Mouse (Mus musculus): Measurements from ENCODE around the gene Slit1.

The Slit1 gene

GRCm38 (mm10) chr19:41685453-41686086, 57.9 kb downstream of the Slit1 start:
- DNase-seq = no peak

- no peak for DNase-seq
These were observed 58.6 kb downstream of the Slit1 start for GRCm38 (mm10) chr19:41684874-41685273.

- DNase-seq = no peak
These were observed 59.5 kb downstream of the Slit1 start for GRCm38 (mm10) chr19:41683951-41684350.

GRCm38 (mm10) chr19:41680267-41680666, 63.2 kb downstream of the Slit1 start:
- DNase-seq = no peak

GRCm38 (mm10) chr19:41679028-41679427, 64.4 kb downstream of the Slit1 start:
- no peak for DNase-seq

- DNase-seq = no peak
These were observed 65.9 kb downstream of the Slit1 start for GRCm38 (mm10) chr19:41677575-41677974.

- no peak for DNase-seq
These were observed 67.9 kb downstream of the Slit1 start for GRCm38 (mm10) chr19:41675583-41675982.

GRCm38 (mm10) chr19:41674366-41674765, 69.1 kb downstream of the Slit1 start:
- DNase-seq = no peak

- DNase-seq = no peak
These were observed 70.6 kb downstream of the Slit1 start for GRCm38 (mm10) chr19:41672836-41673235.

GRCm38 (mm10) chr19:41670931-41671330, 72.5 kb downstream of the Slit1 start:
- DNase-seq = no peak

- no peak for DNase-seq
These were observed 73.0 kb downstream of the Slit1 start for GRCm38 (mm10) chr19:41670473-41670872.

GRCm38 (mm10) chr19:41669747-41670342, 73.6 kb downstream of the Slit1 start:
- DNase-seq = no peak

- no peak for DNase-seq
These were observed 75.9 kb downstream of the Slit1 start for GRCm38 (mm10) chr19:41667591-41667990.

GRCm38 (mm10) chr19:41665941-41666340, 77.5 kb downstream of the Slit1 start:
- DNase-seq = no peak

- no peak for DNase-seq
These were observed 79.8 kb downstream of the Slit1 start for GRCm38 (mm10) chr19:41663506-41664242.

GRCm38 (mm10) chr19:41661466-41661865, 82.0 kb downstream of the Slit1 start:
- DNase-seq = no peak

- DNase-seq = peak in 1 of 2 experiments; percentile 41
These were observed 82.5 kb downstream of the Slit1 start for GRCm38 (mm10) chr19:41660999-41661374.

GRCm38 (mm10) chr19:41660294-41660998, 83.0 kb downstream of the Slit1 start:
- no peak for DNase-seq

GRCm38 (mm10) chr19:41657446-41657845, 86.0 kb downstream of the Slit1 start:
- no peak for DNase-seq

GRCm38 (mm10) chr19:41656671-41657070, 86.8 kb downstream of the Slit1 start:
- DNase-seq = no peak

GRCm38 (mm10) chr19:41655970-41656369, 87.5 kb downstream of the Slit1 start:
- DNase-seq = peak; percentile 64 to 74

GRCm38 (mm10) chr19:41655089-41655783, 88.2 kb downstream of the Slit1 start:
- DNase-seq = no peak

- DNase-seq = no peak
These were observed 91.5 kb downstream of the Slit1 start for GRCm38 (mm10) chr19:41651967-41652366.

All from kidney, postnatal 25 days (tissue).